Mouse (Mus musculus) embryonic facial prominence, embryonic 15.5 days (tissue): ENCODE measurements around the gene Ginm1. TPM values are rescaled to one million over a fixed set of nuclear protein-coding genes. Genes with fewer than 3 reads are reported as not detected.
"Not testable (repeated sequence)": the region's sequence is repeated elsewhere in the genome, so short reads cannot be mapped to it uniquely, and the experiment has no call there.

Source experiments
- ATAC-seq: fragments of 200-750 bp; cut with Nextera tagmentation; 2 replicates; pipeline ENCODE4 v1.8.0; 2017; ENCODE audit warnings: low read depth, moderate TSS enrichment; ENCODE audit not compliant: insufficient number of reproducible peaks, low FRiP score, low TSS enrichment
- H3K27ac ChIP-seq: fragments of 300-500 bp; sonication (generic); replicated peaks from 2 replicates; pipeline ENCODE4 v1.5.1; 2015; ENCODE audit warnings: mild to moderate bottlenecking, inconsistent platforms
- H3K27me3 ChIP-seq: fragments of 300-500 bp; sonication (generic); 2 replicates; pipeline ENCODE4 v1.6.1; 2015; ENCODE audit warnings: inconsistent platforms
- H3K36me3 ChIP-seq: fragments of 300-500 bp; sonication (generic); 2 replicates; pipeline ENCODE4 v1.6.1; 2015; ENCODE audit warnings: mild to moderate bottlenecking, inconsistent platforms
- H3K4me1 ChIP-seq: fragments of 300-500 bp; sonication (generic); 2 replicates; pipeline ENCODE4 v1.6.1; 2015; ENCODE audit warnings: inconsistent platforms
- H3K4me2 ChIP-seq: fragments of 300-500 bp; sonication (generic); replicated peaks from 2 replicates; pipeline ENCODE4 v1.6.1; 2015; ENCODE audit warnings: mild to moderate bottlenecking, inconsistent platforms
- H3K4me3 ChIP-seq: fragments of 300-500 bp; sonication (generic); replicated peaks from 2 replicates; pipeline ENCODE4 v1.5.1; 2015; ENCODE audit warnings: mild to moderate bottlenecking, inconsistent platforms
- H3K9ac ChIP-seq: fragments of 300-500 bp; sonication (generic); 2 replicates; pipeline ENCODE4 v1.6.1; 2015; ENCODE audit warnings: inconsistent platforms
- H3K9me3 ChIP-seq: fragments of 300-500 bp; sonication (generic); replicated peaks from 2 replicates; pipeline ENCODE4 v1.6.1; 2016; ENCODE audit warnings: inconsistent platforms
- WGBS: fragments of 180-500 bp; shearing (Covaris S2); methylation state at CpG from one replicate; pipeline ENCODE4 v1.1.7; 2015; 5-methylcytosine and 5-hydroxymethylcytosine counted together
- polyA plus RNA-seq: library from polyadenylated mRNA; unstranded; fragments of >200 nt; fragmentation: Nextera tagmentation; extraction: Ambion mirVana; gene quantifications from 2 replicates; pipeline ENCODE4 v1.2.1, GENCODE M21; 2015

The Ginm1 gene
- polyA plus RNA-seq, 1 experiment from 2014 or later = 87.3 TPM

GRCm38 (mm10) chr10:7772346-7772745, 20.3 kb downstream of the Ginm1 start:
- no peak for ATAC-seq
- H3K4me1 ChIP-seq = no peaks in the 10 kb centered on the region
- H3K27me3 ChIP-seq = no peaks in the 10 kb centered on the region
- no peak overlapping the region for H3K27ac ChIP-seq
- no peaks in the 10 kb centered on the region for H3K9me3 ChIP-seq
- H3K4me2 ChIP-seq = no peak overlapping the region
- peaks cover 71% of the 10 kb centered on the region for H3K36me3 ChIP-seq
- no peak overlapping the region for H3K9ac ChIP-seq
- no peak overlapping the region for H3K4me3 ChIP-seq
- WGBS = 88% methylated on average over 4 of the region's 4 CpGs

GRCm38 (mm10) chr10:7757544-7757943, 35.1 kb downstream of the Ginm1 start:
- Histone ChIP-seq H3K27ac (no peak overlapping the region), H3K4me3 (no peak overlapping the region), H3K27me3 (no peaks in the 10 kb centered on the region), H3K4me2 (no peak overlapping the region), H3K36me3 (peaks cover 68% of the 10 kb centered on the region), H3K4me1 (no peaks in the 10 kb centered on the region), H3K9ac (no peak overlapping the region), H3K9me3 (no peaks in the 10 kb centered on the region)
- WGBS = 96% methylated on average over 2 of the region's 2 CpGs
- no peak for ATAC-seq

GRCm38 (mm10) chr10:7748752-7749151, 43.9 kb downstream of the Ginm1 start:
- Histone ChIP-seq H3K36me3 (peaks cover 61% of the 10 kb centered on the region), H3K4me2 (no peak overlapping the region), H3K27me3 (no peaks in the 10 kb centered on the region), H3K27ac (no peak overlapping the region), H3K9me3 (no peaks in the 10 kb centered on the region), H3K9ac (no peak overlapping the region), H3K4me3 (no peak overlapping the region), H3K4me1 (no peaks in the 10 kb centered on the region)
- WGBS = 88% methylated on average over 6 of the region's 6 CpGs
- no peak for ATAC-seq

GRCm38 (mm10) chr10:7745528-7745927, 47.1 kb downstream of the Ginm1 start:
- H3K4me2 ChIP-seq, ATAC-seq, H3K9ac ChIP-seq, H3K27me3 ChIP-seq, H3K9me3 ChIP-seq, H3K4me3 ChIP-seq, H3K4me1 ChIP-seq, H3K27ac ChIP-seq: not testable (repeated sequence)
- WGBS = 96% methylated on average over 6 of the region's 6 CpGs
- peaks cover 61% of the 10 kb centered on the region for H3K36me3 ChIP-seq

- Histone ChIP-seq H3K9me3 (no peaks in the 10 kb centered on the region), H3K27me3 (no peaks in the 10 kb centered on the region), H3K4me1 (no peaks in the 10 kb centered on the region), H3K4me2 (no peak overlapping the region), H3K27ac (no peak overlapping the region), H3K4me3 (no peak overlapping the region), H3K36me3 (peaks cover 10% of the 10 kb centered on the region), H3K9ac (no peak overlapping the region)
- WGBS = 86% methylated on average over 3 of the region's 3 CpGs
- ATAC-seq = no peak
Observed at GRCm38 (mm10) chr10:7737914-7738313, 54.7 kb downstream of the Ginm1 start.

GRCm38 (mm10) chr10:7737122-7737521, 55.5 kb downstream of the Ginm1 start:
- no peak overlapping the region for H3K4me2 ChIP-seq
- H3K36me3 ChIP-seq = peaks cover 5% of the 10 kb centered on the region
- H3K27ac ChIP-seq = no peak overlapping the region
- H3K27me3 ChIP-seq = no peaks in the 10 kb centered on the region
- H3K4me3 ChIP-seq = no peak overlapping the region
- no peak overlapping the region for H3K9ac ChIP-seq
- H3K9me3 ChIP-seq = no peaks in the 10 kb centered on the region
- no peaks in the 10 kb centered on the region for H3K4me1 ChIP-seq
- no peak for ATAC-seq

GRCm38 (mm10) chr10:7731582-7731981, 61.0 kb downstream of the Ginm1 start:
- no peaks in the 10 kb centered on the region for H3K27me3 ChIP-seq
- H3K9ac ChIP-seq = no peak overlapping the region
- H3K4me2 ChIP-seq = no peak overlapping the region
- H3K4me3 ChIP-seq = no peak overlapping the region
- ATAC-seq = no peak
- H3K36me3 ChIP-seq = no peaks in the 10 kb centered on the region
- peaks cover 5% of the 10 kb centered on the region for H3K4me1 ChIP-seq
- no peak overlapping the region for H3K27ac ChIP-seq
- H3K9me3 ChIP-seq = no peaks in the 10 kb centered on the region

GRCm38 (mm10) chr10:7727011-7727410, 65.6 kb downstream of the Ginm1 start:
- Histone ChIP-seq H3K27me3 (no peaks in the 10 kb centered on the region), H3K4me3 (peak overlapping the region; percentile 88), H3K4me1 (peaks cover 5% of the 10 kb centered on the region), H3K9me3 (no peaks in the 10 kb centered on the region), H3K4me2 (peak overlapping the region; percentile 77), H3K27ac (no peak overlapping the region), H3K36me3 (no peaks in the 10 kb centered on the region), H3K9ac (no peak overlapping the region; the same call in 1 of the 2 replicates)
- WGBS = 17% methylated on average over 3 of the region's 3 CpGs
- ATAC-seq = no peak

GRCm38 (mm10) chr10:7726501-7726812, 66.2 kb downstream of the Ginm1 start:
- H3K36me3 ChIP-seq = no peaks in the 10 kb centered on the region
- peaks cover 5% of the 10 kb centered on the region for H3K4me1 ChIP-seq
- H3K4me3 ChIP-seq = peak overlapping the region; percentile 88
- H3K27ac ChIP-seq = peak overlapping the region; percentile 84
- H3K27me3 ChIP-seq = no peaks in the 10 kb centered on the region
- WGBS = 0% methylated on average over 8 of the region's 8 CpGs
- H3K9ac ChIP-seq = peak overlapping the region; percentile 65
- H3K4me2 ChIP-seq = peak overlapping the region; percentile 77
- no peaks in the 10 kb centered on the region for H3K9me3 ChIP-seq
- ATAC-seq = no peak

- H3K4me3 ChIP-seq = peak within 1 kb of the TSS; percentile 88
- no peaks in the 10 kb centered on the region for H3K27me3 ChIP-seq
- no peaks in the 10 kb centered on the region for H3K36me3 ChIP-seq
- H3K4me2 ChIP-seq = peak within 1 kb of the TSS; percentile 77
- ATAC-seq = peak; percentile 97
- H3K9ac ChIP-seq = peak within 1 kb of the TSS; percentile 65
- WGBS = under 1% methylated on average over 49 of the region's 49 CpGs
- H3K27ac ChIP-seq = peak within 1 kb of the TSS; percentile 84
- peaks cover 5% of the 10 kb centered on the region for H3K4me1 ChIP-seq
- H3K9me3 ChIP-seq = no peaks in the 10 kb centered on the region
Observed at GRCm38 (mm10) chr10:7725751-7726500, 66.7 kb downstream of the Ginm1 start, which contains the start of gene Katna1. TSS of gene Katna1 (plus strand) at chr10:7726000.
